Mouse (Mus musculus) bone marrow macrophage, adult 2 months (primary cell): Measurements from ENCODE around the gene Myd88.

Experiments
- CTCF ChIP-seq: IDR thresholded peaks from 2 replicates; pipeline ENCODE4 v1.5.1; 2012; ENCODE audit warnings: low read depth, mild to moderate bottlenecking, low read length, moderate library complexity
- POLR2A ChIP-seq: IDR thresholded peaks from 2 replicates; pipeline ENCODE4 v1.6.1; 2012; ENCODE audit warnings: mild to moderate bottlenecking, low read depth, low read length, borderline replicate concordance

DNA sequence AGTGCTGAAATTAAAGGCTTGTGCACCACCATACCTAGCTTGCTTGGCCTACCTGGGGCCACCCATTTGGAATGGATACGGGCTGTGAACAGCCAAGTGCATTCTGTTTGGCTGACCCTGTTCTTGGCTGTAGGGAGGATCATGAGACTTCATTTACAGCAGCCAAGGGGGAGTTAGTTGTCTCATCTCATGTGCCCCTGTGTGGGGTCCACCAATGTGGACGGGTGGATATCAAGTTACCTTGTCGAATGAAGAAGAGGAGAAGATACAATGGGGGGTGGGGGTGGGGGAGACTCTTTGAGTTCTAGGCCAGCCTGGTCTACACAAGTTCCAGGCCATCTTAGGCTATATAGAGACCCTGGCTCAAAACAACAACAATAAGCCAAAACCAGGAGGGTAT lies 33.8 kb upstream of the Myd88 start:
- no peak for TF ChIP-seq CTCF
- no peak for TF ChIP-seq POLR2A
